Mouse (Mus musculus): ENCODE results near the gene Olfm1.

DNA sequence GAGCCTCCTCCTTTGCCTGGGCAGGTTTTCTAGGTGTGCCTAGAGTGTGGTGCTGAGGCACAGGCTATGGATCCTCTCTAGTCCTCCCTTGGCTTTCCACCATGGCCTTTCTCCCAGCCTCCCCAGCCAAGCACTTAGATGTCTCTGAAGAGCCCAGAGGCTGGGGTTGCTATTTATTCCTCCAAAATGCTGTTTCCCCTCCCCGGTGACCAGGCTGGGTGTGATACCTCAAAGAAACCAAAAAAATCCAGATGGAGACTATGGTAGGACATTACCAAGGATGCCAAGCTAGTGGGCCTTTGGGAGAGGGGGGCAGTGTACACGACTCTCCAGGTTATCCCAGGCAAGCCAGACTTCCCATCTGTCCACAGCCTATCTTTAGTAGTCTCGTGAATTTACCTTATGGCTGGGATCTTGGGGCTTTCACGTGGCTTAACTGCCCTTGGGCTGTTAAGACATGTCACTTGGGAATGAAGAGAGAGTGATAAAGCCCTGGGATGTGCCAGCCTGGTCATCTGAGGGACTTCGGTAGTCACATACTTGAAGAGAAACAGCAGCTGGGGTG lies 23.5 kb downstream of the Olfm1 start:
- TF ChIP-seq CHD1 (IDR thresholded peaks at IDR 0.05; ENCODE audit: low read depth, low read length) (no peak), UBTF (IDR thresholded peaks at IDR 0.05; ENCODE audit: borderline replicate concordance, insufficient read depth, low read depth, low read length) (no peak), ZKSCAN1 (IDR thresholded peaks at IDR 0.05; ENCODE audit: low read depth, low read length) (no peak), SIN3A (IDR thresholded peaks at IDR 0.05; ENCODE audit: low read length) (no peak), EP300 (IDR thresholded peaks at IDR 0.05; ENCODE audit: low read depth in 1 of 2, low read length in 2 of 2) (no peak), POLR2A (IDR thresholded peaks at IDR 0.05; ENCODE audit: control insufficient read depth in 1 of 2, insufficient read depth in 1 of 2, low read depth in 1 of 2, low read length in 2 of 2, poor library complexity in 1 of 2) (no peak), CTCF (IDR thresholded peaks at IDR 0.05 in 2 of 3, conservative IDR thresholded peaks at IDR 0.05 in 1 of 3; ENCODE audit: control insufficient read depth in 1 of 3, insufficient read depth in 1 of 3, low read depth in 2 of 3, low read length in 3 of 3, poor library complexity in 1 of 3, severe bottlenecking in 1 of 3) (no peak), RCOR1 (IDR thresholded peaks at IDR 0.05; ENCODE audit: low read depth, low read length) (no peak), POLR2AphosphoS5 (IDR thresholded peaks at IDR 0.05; ENCODE audit: borderline replicate concordance, low read depth, low read length) (no peak), GATA1 (IDR thresholded peaks at IDR 0.05; ENCODE audit: low read depth, low read length) (no peak), POLR2AphosphoS2 (IDR thresholded peaks at IDR 0.05; ENCODE audit: low read length) (no peak), BHLHE40 (IDR thresholded peaks at IDR 0.05; ENCODE audit: borderline replicate concordance, low read depth, low read length) (no peak), USF1 (IDR thresholded peaks at IDR 0.05; ENCODE audit: low read depth, low read length) (no peak), HCFC1 (IDR thresholded peaks at IDR 0.05; ENCODE audit: low read depth, low read length) (no peak)
